Mouse (Mus musculus) granulocyte monocyte progenitor cell, adult 5-6 weeks (primary cell): ENCODE data around the gene Mpc2. TPM values are rescaled to one million over a fixed set of nuclear protein-coding genes. Genes with fewer than 3 reads are reported as not detected.

Experiments used
- ATAC-seq: replicated peaks from 2 replicates; pipeline ENCODE4 v1.8.0; 2016; ENCODE audit warnings: mild to moderate bottlenecking, moderate TSS enrichment, inconsistent platforms; ENCODE audit not compliant: poor library complexity, severe bottlenecking
- total RNA-seq, 2 experiments: library from RNA; stranded (forward) in 1 of 2; stranded (reverse) in 1 of 2; fragments of 200-712, 200-1000 nt in 1 of 2; fragments of >200 nt in 1 of 2; fragmentation: Nextera tagmentation in 1 of 2; gene quantifications; 2 replicates each; pipeline ENCODE4 v1.2.3; 2014 to 2017

The Mpc2 gene
- total RNA-seq (2014; fragmentation: Nextera tagmentation) (106 and 109 TPM in 2 replicates), total RNA-seq (2017) (107 and 114 TPM in 2 replicates)

DNA sequence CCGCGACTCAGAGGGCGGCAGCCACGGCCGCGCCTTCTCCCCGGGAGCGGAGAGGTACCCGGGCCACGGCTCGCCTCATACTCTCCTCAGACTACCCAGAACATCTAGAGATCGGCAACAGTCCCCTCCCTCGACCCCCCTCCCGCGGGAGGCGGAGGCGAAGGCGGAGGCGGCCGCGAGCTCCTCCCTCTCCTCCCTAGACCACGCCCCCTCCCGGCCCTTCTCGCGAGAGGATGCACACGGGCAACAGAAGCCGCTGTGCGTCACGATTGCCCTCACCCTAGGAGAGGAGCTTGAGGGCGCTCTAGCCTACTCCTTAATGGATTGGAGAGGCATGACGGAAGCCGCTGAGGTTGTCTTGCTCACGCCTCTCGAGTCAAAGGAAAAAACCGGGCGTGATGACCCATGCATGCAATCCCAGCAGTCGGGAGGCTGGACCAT is at the start of gene Mpc2, which contains the start of gene Dcaf6:
Gene Mpc2, plus strand, starts transcription at position 278 of the 441 bp plus-strand sequence.
Gene Dcaf6, minus strand, starts transcription at position 116 of the 441 bp plus-strand sequence.
- ATAC-seq: peak; percentile 76

DNA sequence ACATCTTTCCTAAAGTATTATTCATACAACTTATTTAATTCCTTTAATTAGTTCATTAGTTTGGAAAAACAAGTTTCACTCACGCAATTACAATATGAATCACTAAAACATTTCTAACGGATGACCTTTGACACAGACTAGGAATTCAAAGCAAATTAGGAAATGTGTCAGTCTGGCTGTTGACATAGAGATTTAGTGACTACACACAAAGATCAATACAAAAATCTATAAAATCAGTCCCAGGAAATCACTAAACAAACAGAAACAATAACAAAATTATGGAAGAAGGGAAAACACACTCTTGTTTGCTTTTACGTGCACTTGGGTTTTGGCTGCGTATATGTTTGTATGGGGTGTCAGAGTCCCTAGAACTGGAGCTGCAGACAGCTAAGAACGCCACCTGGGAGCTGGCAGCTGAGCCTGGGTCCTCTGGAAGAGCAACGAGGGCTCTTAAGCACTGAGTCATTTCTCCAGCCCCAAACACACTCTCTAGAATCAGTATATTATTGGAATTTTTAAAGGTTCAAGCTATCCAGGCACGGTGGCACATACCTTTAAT is 39.0 kb upstream of the Mpc2 start:
- no peak for ATAC-seq

DNA sequence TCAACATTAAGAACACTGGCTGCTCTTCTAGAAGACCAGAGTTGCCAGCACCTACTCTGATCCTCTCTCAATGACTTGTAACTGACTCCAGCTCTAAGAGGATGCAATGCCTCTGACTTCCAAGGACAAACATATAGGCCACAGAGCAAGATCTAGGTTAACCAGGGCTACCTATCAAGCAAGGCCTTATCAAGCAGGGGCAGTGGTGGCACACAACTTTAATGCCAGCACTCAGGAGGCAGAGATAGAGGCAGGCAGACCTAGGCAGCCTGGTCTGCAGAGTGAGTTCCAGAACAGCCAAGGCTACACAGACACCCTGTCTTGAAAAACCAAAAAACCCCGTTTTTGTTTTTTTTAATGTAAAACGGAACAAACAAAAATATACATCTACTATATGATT is 34.2 kb upstream of the Mpc2 start:
- no peak for ATAC-seq

DNA sequence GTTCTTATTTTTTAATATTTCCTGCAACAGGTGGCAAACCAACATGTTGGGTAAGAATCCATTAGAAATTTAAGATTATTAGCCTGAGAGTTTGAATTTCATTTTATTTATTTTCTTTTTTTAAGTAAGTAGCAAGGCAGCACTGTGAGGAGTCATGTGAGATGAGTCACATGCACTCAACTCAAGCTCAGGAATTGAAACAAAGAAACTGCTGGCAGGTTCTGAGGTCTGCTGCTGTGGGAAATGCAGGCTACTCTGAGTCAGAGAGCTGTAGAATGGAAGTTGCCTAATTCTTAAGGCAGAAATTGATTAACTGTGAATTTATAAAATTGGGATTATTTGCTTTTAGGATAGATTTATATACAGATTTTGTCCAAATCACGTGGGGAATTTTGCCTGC is 27.6 kb upstream of the Mpc2 start:
- ATAC-seq: no peak

DNA sequence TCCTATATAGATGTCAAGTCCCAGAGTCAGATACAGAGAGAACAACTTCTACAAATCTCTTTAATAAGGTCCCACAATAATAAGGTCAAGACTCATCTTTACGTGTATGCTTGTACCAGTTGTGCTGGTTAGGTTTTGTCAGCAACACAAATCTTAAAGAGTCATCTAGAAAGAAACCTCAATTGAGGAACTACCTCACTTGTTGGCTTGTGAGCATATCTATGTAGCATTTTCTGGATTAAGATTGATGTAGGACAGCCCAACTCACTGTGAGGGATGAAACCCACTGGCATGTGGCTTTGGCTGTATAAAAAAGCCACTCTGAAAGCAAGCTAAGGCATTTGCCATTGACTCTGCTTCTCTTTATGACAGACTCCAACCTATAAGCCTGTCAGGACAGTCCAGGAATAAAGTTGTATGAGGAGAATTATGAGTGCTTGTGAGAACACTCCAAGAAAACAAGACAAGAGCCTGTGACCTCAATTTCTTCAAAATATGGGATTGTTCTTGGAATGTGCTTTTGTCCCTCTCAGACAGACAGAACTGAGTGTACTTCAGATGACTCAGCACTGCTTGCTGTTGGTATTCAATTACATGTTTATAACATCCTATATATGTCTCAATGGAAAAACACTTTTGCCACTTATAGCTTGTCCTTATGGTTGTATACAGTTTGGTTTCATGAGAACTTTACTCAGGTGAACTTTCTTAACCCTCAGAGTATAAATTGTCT is 22.0 kb upstream of the Mpc2 start:
- 0 out of 2 replicates have a peak, but pooled peaks have one; percentile 33 for ATAC-seq

DNA sequence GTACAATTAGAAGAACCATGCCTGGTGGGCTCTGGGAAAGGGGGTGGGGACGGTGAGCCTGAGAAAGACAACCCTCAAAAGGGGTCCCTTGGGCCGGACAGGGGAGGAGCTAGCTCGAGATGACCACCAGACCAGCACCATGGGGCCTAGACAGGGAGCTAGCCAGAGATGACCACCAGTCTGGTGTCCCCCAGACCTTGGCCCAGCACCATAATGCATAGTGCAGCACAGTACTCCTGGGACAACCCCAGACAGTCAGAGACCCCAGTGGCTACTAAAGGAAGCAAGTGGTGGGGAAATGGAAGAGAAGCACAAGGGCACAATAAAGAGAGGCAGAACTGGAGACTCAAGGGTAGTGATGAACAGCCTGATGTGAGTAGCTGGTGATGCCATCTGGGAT is 19.6 kb upstream of the Mpc2 start:
- ATAC-seq: no peak

DNA sequence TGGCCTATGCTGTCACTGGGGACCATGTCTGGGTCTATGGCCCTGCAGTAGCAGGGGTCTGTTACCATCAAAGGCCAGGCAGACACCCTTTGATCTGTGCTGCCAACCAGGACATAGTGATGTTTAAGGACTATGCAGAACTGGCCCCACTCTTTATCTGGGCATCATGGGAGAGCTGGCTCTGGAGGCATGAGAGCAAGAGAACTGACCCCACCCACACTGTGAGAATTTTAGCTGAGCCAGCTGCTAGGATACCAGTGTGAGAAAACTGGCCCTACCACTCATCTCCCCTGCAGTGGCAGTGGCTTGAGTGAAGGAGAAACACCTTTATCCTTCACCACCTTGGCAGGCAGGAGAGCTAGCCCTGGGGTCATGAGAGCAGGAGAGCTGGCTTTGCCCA is 19.2 kb upstream of the Mpc2 start:
- no peak for ATAC-seq

DNA sequence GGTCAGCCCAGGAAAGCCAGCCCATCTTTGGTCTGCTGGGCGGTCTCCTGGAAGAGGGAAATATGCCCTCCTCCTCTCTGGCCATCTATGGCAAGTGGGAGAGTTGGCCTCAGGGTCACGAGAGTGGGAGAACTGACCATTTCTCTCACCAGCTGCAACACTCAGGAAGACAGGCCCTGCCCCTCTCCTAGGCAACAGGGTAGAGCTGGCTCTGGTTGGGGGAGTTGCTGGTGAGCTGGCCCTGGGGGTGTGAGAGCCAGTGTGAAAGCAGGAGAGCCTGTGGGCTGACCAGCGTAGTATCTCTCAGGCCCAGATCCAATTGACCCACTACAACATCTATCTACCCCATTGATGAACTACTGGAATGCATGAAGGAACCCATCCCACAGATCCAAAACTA is 18.7 kb upstream of the Mpc2 start:
- no peak for ATAC-seq

DNA sequence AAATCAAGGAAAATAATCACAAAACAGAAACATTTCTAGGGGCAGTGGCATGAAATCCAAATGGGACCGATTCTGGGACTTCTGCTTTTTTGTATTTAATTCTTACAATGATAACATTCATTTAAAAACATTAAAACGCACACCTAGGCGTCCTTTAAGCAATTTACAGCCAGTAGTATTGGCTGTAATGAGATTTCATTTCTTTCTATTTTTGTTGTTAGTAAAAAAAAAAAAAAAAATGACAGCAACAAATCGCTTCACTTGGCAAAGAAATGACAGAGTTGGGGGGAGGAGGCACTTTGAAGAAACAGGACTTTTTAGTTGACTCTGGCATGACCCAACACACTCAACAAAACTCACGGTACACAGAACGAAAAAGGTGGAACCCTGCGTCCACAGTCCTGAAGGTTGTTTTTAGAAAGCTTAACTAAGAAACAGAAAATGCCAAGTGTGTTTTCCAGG is 1.4 kb upstream of the Mpc2 start:
- no peak for ATAC-seq

DNA sequence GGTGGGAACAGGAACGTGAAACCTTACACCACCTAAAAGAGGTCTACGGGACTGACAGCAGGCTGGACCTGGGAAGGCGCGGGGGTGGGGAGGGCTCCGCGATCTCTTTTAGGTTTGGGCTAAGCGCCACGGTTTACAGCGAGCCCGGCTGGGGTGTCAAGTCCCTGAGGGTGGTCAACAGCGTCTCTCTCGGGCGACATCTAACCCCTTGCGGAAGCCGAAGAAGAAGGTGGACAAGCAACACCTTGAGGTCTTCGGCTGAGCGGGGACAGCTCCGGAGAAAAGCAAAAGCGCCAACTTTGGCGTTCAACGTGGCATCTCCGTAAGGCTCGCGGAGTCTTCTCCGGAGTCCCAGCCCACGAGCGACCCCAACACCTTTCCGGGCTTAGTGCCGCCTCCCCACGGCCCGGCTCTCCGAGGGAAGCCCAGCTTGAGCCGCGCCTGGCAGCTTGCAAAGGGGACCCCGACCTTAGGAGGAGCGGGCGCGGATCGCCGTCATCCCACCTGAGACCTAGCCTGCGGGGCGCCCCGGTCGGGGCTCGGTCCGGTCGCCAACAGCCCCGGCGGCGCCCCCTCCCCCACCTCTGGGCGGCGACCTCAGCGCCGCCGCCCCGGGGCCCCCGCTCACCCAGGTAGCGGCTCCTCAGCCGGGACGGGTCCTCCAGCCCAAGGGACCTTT is 795 bp upstream of the Mpc2 start:
- 0 out of 2 replicates have a peak, but pooled peaks have one; percentile 6 for ATAC-seq

DNA sequence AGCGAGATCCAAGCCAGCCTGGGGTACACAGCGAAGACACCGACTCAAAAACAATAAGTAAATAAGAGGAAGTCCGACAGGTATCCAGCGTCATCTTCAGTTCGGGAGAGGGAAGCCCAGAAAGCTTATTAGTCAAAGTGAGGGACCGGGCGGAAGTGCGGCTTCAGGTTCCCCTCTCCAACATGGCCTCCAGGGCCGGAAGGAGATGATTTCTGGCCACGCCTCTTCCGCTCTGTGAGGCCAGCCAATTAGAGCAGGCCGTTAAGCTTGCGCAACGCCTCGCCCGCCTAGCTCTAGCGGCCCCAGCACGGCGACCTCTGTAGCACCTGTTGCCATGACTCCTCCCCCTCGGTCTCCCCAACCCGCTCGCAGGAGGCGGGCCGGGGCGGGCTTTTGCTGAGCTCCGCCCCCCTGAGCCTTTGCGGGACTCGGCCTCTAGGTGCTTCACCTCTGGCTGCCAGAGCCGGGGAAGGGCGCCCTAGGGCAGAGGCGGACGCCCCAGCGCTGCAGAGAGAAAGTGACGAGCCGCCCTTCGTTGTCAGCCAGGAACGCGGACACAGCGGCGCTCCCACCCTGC is 452 bp downstream of the Mpc2 start:
- ATAC-seq: peak; percentile 77

DNA sequence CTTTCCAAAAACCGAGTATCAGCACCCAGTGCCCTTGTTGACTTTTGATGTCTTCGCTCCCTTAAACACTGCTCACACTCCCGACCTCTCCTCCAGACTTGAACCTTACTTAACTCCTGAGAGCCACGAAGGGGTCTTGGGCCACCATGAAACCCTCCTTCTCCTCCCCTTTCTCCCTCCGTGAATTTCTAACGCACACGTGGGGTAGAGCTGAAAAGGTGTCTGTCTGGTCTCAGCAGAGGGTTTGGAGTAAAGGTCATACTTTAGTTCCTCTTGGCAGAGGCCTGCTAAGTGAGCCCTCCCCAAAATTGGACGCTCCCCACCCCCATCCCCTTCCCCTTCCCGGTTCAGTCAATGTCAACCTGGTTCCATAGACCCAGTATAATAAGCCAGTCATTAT is 1.2 kb downstream of the Mpc2 start:
- no peak for ATAC-seq

DNA sequence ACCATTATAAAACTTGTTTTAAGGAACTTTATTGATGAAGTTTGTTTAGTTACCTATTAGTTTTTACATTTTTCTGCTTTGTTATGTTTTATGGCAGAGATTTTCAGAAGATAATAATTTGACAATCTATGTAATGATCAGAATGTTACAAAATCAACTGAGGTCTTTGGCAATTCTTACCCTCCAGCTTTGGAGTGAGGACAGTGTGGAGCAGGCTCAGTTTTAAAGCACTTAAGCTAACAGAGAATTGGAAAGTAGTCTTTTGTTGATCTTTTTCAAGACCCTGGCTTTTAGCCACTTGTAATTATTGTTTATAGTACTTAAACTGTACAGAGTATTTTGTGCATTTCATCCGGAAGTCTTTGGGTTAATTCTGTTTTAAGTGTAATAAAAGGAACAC is 2.4 kb downstream of the Mpc2 start:
- no peak for ATAC-seq

DNA sequence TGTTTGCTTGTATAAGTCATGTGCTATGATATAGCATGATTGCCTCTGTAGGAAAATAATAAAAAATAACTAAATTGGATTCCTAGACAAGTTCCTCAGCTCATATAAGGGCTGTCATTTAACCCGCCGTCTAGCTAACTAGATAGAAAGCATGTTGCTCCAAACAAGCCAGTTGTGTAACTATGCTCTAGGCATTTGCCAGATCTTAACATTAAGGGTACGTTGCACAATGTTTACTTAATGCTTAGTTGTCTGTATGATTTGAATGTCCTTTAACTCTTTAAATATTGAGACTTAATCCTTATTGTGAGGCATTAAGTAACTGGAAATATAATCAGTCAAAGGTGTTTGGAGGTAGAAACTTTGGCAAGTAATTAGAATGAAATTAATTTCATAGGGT is 4.1 kb downstream of the Mpc2 start:
- ATAC-seq: no peak

DNA sequence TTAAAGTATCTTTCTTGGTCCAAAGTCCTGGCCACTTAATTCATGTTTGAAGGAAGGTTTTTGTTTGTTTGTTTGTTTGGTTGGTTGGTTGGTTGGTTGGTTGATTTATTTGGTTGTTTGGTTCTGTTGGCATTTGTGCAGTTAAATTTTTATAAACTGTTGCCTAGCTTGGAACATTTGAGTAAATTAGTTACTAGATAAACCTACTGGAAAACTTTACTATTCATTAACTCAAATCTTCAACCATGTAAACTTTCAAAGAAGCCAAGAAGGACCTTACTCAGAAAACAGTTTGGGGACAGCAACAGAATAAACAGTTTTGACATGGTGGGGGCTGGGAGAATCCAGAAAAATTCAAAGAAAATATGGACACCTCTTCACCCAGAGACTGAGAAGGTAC is 8.5 kb downstream of the Mpc2 start:
- no peak for ATAC-seq

DNA sequence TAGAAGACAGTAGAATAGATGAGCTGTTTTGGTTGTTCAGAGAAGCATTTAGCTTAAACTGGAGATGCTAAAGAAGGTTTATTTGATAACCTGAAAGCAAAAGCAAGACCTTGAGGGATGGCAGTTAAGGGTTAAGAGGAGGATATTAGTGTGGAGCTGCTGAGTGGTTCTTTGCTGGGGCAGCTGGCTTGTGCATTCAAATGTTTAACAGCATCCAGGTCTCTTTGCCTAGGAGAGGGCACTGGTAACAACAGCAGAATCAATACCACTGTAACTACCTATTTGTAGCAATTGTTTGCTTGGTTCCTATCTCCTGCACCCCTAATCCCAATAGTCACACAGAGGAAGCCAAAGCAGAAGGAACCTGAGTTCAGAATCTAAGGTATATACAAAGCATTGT is 9.3 kb downstream of the Mpc2 start:
- no peak for ATAC-seq

DNA sequence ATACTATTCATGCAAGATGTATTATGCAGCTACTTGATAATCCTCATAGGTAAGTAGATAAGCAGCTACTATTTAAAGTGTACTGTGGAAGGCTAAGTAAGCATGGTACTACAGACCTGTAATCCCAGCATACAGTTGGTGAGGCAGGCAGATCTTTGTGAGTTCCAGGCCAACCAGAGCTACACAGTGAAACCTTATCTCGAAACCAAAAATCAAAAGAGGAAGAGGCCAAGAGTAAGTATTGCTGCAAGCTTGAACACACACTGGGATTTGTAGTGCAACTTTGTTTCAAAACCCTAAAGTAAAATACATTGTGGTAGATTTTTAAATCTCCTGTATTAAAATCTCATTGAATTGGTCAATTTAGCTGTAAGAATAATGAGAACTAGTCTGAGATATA is 11.1 kb downstream of the Mpc2 start:
- ATAC-seq: peak; percentile 91

DNA sequence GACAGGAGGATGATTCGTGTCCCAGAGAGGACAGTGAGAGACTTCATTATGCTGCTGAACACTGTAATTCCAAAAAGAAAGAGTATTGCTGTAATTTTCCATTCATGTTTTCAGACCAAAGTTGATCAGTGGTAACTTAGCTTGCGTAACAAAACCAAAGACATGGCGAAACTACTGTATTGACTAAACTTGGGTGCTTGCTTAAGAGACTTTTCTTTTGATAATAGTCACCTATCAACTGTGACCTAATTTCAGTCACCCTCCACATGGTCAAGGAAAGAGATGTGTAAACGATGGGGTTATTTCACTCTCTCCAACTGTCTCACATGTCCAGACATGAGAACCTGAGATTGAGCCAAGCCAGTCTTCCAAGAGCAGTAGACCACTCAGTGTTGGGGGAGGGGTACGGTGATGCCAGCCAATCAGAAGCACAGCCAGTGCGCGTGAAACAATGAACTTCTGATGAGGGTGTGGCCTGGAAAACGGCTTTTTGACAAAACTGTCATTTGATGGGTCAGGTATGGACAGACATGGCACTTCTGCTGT is 24.3 kb downstream of the Mpc2 start, which contains the start of gene Adcy10:
Gene Adcy10, plus strand, starts transcription at position 496 of the 546 bp plus-strand sequence.
- ATAC-seq: peak; percentile 86

DNA sequence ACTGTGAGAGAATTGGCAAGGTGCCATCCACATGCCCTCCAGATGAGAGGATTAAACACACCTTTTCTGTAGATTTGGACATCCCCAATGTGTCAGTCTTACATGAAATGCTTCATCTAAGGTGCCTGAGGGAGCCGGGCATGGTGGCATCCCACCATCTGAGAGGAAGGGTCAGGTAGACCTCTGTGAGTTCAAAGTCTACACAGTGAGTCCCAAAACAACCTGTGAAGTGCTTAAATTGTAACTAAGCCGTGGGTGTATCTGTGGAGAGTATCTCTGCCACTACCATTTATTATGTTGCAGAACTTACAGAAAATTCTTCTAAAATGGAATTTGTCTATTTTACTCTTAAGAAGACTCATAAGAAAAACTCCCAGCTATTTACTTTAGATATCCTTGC is 25.7 kb downstream of the Mpc2 start:
- no peak for ATAC-seq

DNA sequence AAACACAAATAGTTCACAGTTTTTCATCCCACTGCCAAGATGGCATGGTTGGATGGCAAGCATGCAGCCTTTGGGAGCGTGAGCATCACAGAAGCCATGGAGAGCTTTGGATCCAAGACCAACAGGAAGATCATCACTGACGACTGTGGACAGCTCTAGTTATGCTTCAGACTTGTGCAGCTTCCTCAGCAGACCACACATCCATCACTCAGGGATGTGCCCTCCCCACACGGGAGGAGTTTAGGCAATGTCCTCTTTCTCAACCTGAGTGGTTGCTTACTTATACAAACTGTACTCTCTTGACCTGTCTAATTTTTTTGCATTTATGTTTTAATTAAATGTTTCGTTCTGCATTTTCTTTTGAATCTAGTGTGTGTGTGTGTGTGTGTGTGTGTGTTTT is 28.8 kb downstream of the Mpc2 start:
- peak; percentile 81 for ATAC-seq

DNA sequence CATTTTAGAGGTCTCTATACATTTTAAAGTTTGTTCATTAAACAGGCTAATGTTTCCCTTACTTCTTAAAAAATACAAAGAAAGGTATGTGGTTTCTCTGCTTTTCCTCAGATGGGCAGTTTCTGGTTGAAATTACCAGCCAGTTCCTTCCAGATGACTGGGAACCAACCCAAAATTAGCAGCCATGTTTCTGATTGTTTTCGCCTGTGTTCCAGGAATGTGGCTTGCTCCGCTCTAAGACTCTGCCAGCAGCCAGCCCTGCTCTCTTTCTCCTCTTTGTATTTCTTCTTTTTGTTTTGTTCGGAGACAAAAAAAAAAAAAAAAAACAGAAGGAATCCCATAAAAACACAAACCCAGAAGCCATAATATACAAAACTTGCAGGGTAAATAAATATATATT is 38.4 kb downstream of the Mpc2 start:
- ATAC-seq: no peak
